Mouse (Mus musculus) E14TG2a.4 (cell line): ENCODE measurements around the gene Cmtm6.

ENCODE experiments used
- CTCF ChIP-seq: conservative IDR thresholded peaks from 2 replicates; pipeline ENCODE4 v1.5.1; 2014; ENCODE audit warnings: low read length
- NANOG ChIP-seq: IDR thresholded peaks from 2 replicates; pipeline ENCODE4 v1.6.1; 2014; ENCODE audit warnings: borderline replicate concordance, low read length, mixed read lengths

- TF ChIP-seq CTCF = no peak
- no peak for TF ChIP-seq NANOG
Observed at GRCm38 (mm10) chr9:114697926-114698325, 33.0 kb upstream of the Cmtm6 start.
